Mouse (Mus musculus) CH12.LX (cell line): ENCODE results near the gene Itgb1bp1. TPM values are rescaled to one million over a fixed set of nuclear protein-coding genes. Genes with fewer than 3 reads are reported as not detected.
A peak's percentile ranks its signal among the peaks of the same experiment; 100 is the strongest.

Experiments used
- DNase-seq: peaks from one replicate; pipeline ENCODE4 v3.0.0-alpha.2; 2013; ENCODE audit errors: extremely low read depth
- H3K27ac ChIP-seq: 2 replicates; pipeline ENCODE4 v1.5.1; 2012; ENCODE audit warnings: low read depth, mild to moderate bottlenecking, control low read depth, moderate library complexity; ENCODE audit not compliant: insufficient read depth
- H3K27me3 ChIP-seq: replicated peaks from 2 replicates; pipeline ENCODE3; 2012; ENCODE audit warnings: inconsistent platforms
- H3K36me3 ChIP-seq, 2 experiments: replicated peaks in 1 of 2; 2 replicates each; pipeline versions ENCODE3 to v1.6.1; 2012; ENCODE audit warnings: inconsistent platforms in 1 of 2, low read length in 1 of 2, mild to moderate bottlenecking in 1 of 2, mixed read lengths in 1 of 2, moderate library complexity in 1 of 2; ENCODE audit not compliant: control insufficient read depth in 1 of 2, insufficient read depth in 1 of 2
- H3K4me1 ChIP-seq, 2 experiments: 2 replicates each; pipeline ENCODE4 v1.6.1; 2012; ENCODE audit warnings: inconsistent platforms in 1 of 2, moderate library complexity in 1 of 2; ENCODE audit not compliant: insufficient read depth in 2 of 2, control insufficient read depth in 1 of 2
- H3K4me2 ChIP-seq: 2 replicates; pipeline ENCODE4 v1.6.1; 2012; ENCODE audit warnings: low read depth, mild to moderate bottlenecking, control low read depth; ENCODE audit not compliant: poor library complexity, insufficient read depth, severe bottlenecking
- H3K4me3 ChIP-seq, 3 experiments: fragments of 150-350 bp in 1 of 3; sonication (generic) in 1 of 3; replicated peaks in 1 of 3; 2 replicates each; pipeline versions ENCODE3 to v1.5.1; 2011 to 2012; ENCODE audit warnings: low read depth in 2 of 3, low read length in 2 of 3, mild to moderate bottlenecking in 2 of 3, moderate library complexity in 2 of 3, control low read depth in 1 of 3, improper control_type of control experiment in 1 of 3, inconsistent platforms in 1 of 3, mixed read lengths in 1 of 3; ENCODE audit not compliant: poor library complexity in 1 of 3
- H3K79me2 ChIP-seq: replicated peaks from 2 replicates; pipeline ENCODE4 v1.6.1; 2012; ENCODE audit warnings: mild to moderate bottlenecking, moderate library complexity; ENCODE audit not compliant: control insufficient read depth, poor library complexity, insufficient read depth, severe bottlenecking; ENCODE audit errors: extremely low read depth
- H3K9ac ChIP-seq: 2 replicates; pipeline ENCODE4 v1.6.1; 2012; ENCODE audit warnings: low read depth, mild to moderate bottlenecking, control low read depth, moderate library complexity; ENCODE audit not compliant: insufficient read depth
- H3K9me3 ChIP-seq: replicated peaks from 2 replicates; pipeline ENCODE3; 2012; ENCODE audit warnings: low read length, inconsistent platforms, mixed read lengths
- BHLHE40 ChIP-seq: IDR thresholded peaks from 2 replicates; pipeline ENCODE4 v1.6.1; 2011; ENCODE audit warnings: mild to moderate bottlenecking, low read depth, low read length, improper control_type of control experiment
- CHD1 ChIP-seq: IDR thresholded peaks from 2 replicates; pipeline ENCODE4 v1.6.1; 2012; ENCODE audit warnings: low read depth, low read length, improper control_type of control experiment, inconsistent platforms
- CHD2 ChIP-seq: IDR thresholded peaks from 2 replicates; pipeline ENCODE4 v1.6.1; 2011; ENCODE audit warnings: low read length, improper control_type of control experiment
- CTCF ChIP-seq, 2 experiments: IDR thresholded peaks in 1 of 2; conservative IDR thresholded peaks in 1 of 2; 2 replicates each; pipeline ENCODE4 v1.5.1; 2011 to 2012; ENCODE audit warnings: low read depth in 2 of 2, low read length in 2 of 2, improper control_type of control experiment in 1 of 2, inconsistent platforms in 1 of 2, mild to moderate bottlenecking in 1 of 2, moderate library complexity in 1 of 2
- E2F4 ChIP-seq: IDR thresholded peaks from 2 replicates; pipeline ENCODE4 v1.6.1; 2011; ENCODE audit warnings: low read depth, low read length, improper control_type of control experiment; ENCODE audit not compliant: insufficient replicate concordance
- ELF1 ChIP-seq: IDR thresholded peaks from 2 replicates; pipeline ENCODE4 v1.6.1; 2014; ENCODE audit warnings: low read depth, mild to moderate bottlenecking, inconsistent platforms, low read length, improper control_type of control experiment
- EP300 ChIP-seq: IDR thresholded peaks from 2 replicates; pipeline ENCODE4 v1.6.1; 2011; ENCODE audit warnings: low read length, improper control_type of control experiment
- ETS1 ChIP-seq: conservative IDR thresholded peaks from 2 replicates; pipeline ENCODE4 v1.6.1; 2012; ENCODE audit warnings: low read depth, mild to moderate bottlenecking, inconsistent platforms, low read length, improper control_type of control experiment, moderate library complexity
- GABPA ChIP-seq: IDR thresholded peaks from 2 replicates; pipeline ENCODE4 v1.6.1; 2012; ENCODE audit warnings: low read depth, low read length, improper control_type of control experiment, inconsistent platforms; ENCODE audit not compliant: insufficient replicate concordance
- HCFC1 ChIP-seq: IDR thresholded peaks from 2 replicates; pipeline ENCODE4 v1.6.1; 2012; ENCODE audit warnings: low read depth, mild to moderate bottlenecking, inconsistent platforms, low read length, improper control_type of control experiment
- IRF4 ChIP-seq: IDR thresholded peaks from 2 replicates; pipeline ENCODE4 v1.6.1; 2014; ENCODE audit warnings: low read depth, mild to moderate bottlenecking, inconsistent platforms, low read length, improper control_type of control experiment
- JUN ChIP-seq: IDR thresholded peaks from 2 replicates; pipeline ENCODE4 v1.6.1; 2011; ENCODE audit warnings: low read depth, mild to moderate bottlenecking, low read length, improper control_type of control experiment, moderate library complexity; ENCODE audit not compliant: insufficient read depth
- JUND ChIP-seq: conservative IDR thresholded peaks from 2 replicates; pipeline ENCODE4 v1.6.1; 2011; ENCODE audit warnings: low read depth, low read length, improper control_type of control experiment
- KAT2A ChIP-seq: IDR thresholded peaks from 2 replicates; pipeline ENCODE4 v1.6.1; 2012; ENCODE audit warnings: low read length, improper control_type of control experiment, inconsistent platforms; ENCODE audit not compliant: insufficient replicate concordance
- MAFK ChIP-seq: IDR thresholded peaks from 2 replicates; pipeline ENCODE4 v1.6.1; 2011; ENCODE audit warnings: low read length, improper control_type of control experiment; ENCODE audit not compliant: insufficient replicate concordance
- MAX ChIP-seq: IDR thresholded peaks from 2 replicates; pipeline ENCODE4 v1.6.1; 2011; ENCODE audit warnings: low read length, improper control_type of control experiment
- MAZ ChIP-seq: IDR thresholded peaks from 2 replicates; pipeline ENCODE4 v1.6.1; 2012; ENCODE audit warnings: low read depth, mild to moderate bottlenecking, inconsistent platforms, low read length, improper control_type of control experiment, moderate library complexity
- MXI1 ChIP-seq: IDR thresholded peaks from 2 replicates; pipeline ENCODE4 v1.6.1; 2011; ENCODE audit warnings: mild to moderate bottlenecking, low read depth, low read length, improper control_type of control experiment
- MYC ChIP-seq: IDR thresholded peaks from 2 replicates; pipeline ENCODE4 v1.6.1; 2011; ENCODE audit warnings: low read depth, mild to moderate bottlenecking, improper control_type of control experiment, low read length
- NELFE ChIP-seq: IDR thresholded peaks from 2 replicates; pipeline ENCODE4 v1.6.1; 2011; ENCODE audit warnings: low read depth, low read length, improper control_type of control experiment
- NRF1 ChIP-seq: IDR thresholded peaks from 2 replicates; pipeline ENCODE4 v1.6.1; 2014; ENCODE audit warnings: low read depth, mild to moderate bottlenecking, inconsistent platforms, low read length, improper control_type of control experiment, moderate library complexity
- PAX5 ChIP-seq: IDR thresholded peaks from 2 replicates; pipeline ENCODE4 v1.6.1; 2012; ENCODE audit warnings: low read length, inconsistent platforms, mixed read lengths
- POLR2A ChIP-seq: IDR thresholded peaks from 2 replicates; pipeline ENCODE4 v1.6.1; 2011; ENCODE audit warnings: low read depth, mild to moderate bottlenecking, improper control_type of control experiment, low read length
- POLR2AphosphoS2 ChIP-seq: IDR thresholded peaks from 2 replicates; pipeline ENCODE4 v1.6.1; 2011; ENCODE audit warnings: low read depth, low read length, improper control_type of control experiment
- RAD21 ChIP-seq: IDR thresholded peaks from 2 replicates; pipeline ENCODE4 v1.6.1; 2011; ENCODE audit warnings: low read depth, mild to moderate bottlenecking, low read length, improper control_type of control experiment, moderate library complexity
- RCOR1 ChIP-seq: conservative IDR thresholded peaks from 2 replicates; pipeline ENCODE4 v1.6.1; 2012; ENCODE audit warnings: low read depth, mild to moderate bottlenecking, inconsistent platforms, low read length, improper control_type of control experiment
- SIN3A ChIP-seq: IDR thresholded peaks from 2 replicates; pipeline ENCODE4 v1.6.1; 2012; ENCODE audit warnings: low read length, improper control_type of control experiment, inconsistent platforms
- SMC3 ChIP-seq: IDR thresholded peaks from 2 replicates; pipeline ENCODE4 v1.6.1; 2011; ENCODE audit warnings: low read depth, low read length, improper control_type of control experiment
- TBP ChIP-seq: conservative IDR thresholded peaks from 2 replicates; pipeline ENCODE4 v1.6.1; 2011; ENCODE audit warnings: low read depth, low read length, improper control_type of control experiment
- TCF12 ChIP-seq: IDR thresholded peaks from 2 replicates; pipeline ENCODE4 v1.6.1; 2014; ENCODE audit warnings: low read depth, mild to moderate bottlenecking, inconsistent platforms, low read length, improper control_type of control experiment
- UBTF ChIP-seq: IDR thresholded peaks from 2 replicates; pipeline ENCODE4 v1.6.1; 2012; ENCODE audit warnings: low read depth, mild to moderate bottlenecking, inconsistent platforms, low read length, improper control_type of control experiment, moderate library complexity
- USF1 ChIP-seq: IDR thresholded peaks from 2 replicates; pipeline ENCODE4 v1.6.1; 2014; ENCODE audit warnings: low read depth, mild to moderate bottlenecking, inconsistent platforms, low read length, improper control_type of control experiment
- USF2 ChIP-seq: conservative IDR thresholded peaks from 2 replicates; pipeline ENCODE4 v1.6.1; 2011; ENCODE audit warnings: low read depth, low read length, improper control_type of control experiment
- ZC3H11A ChIP-seq: IDR thresholded peaks from 2 replicates; pipeline ENCODE4 v1.6.1; 2012; ENCODE audit warnings: low read depth, mild to moderate bottlenecking, inconsistent platforms, low read length, improper control_type of control experiment
- ZKSCAN1 ChIP-seq: IDR thresholded peaks from 2 replicates; pipeline ENCODE4 v1.6.1; 2012; ENCODE audit warnings: low read depth, inconsistent platforms, low read length, improper control_type of control experiment, borderline replicate concordance
- ZMIZ1 ChIP-seq: IDR thresholded peaks from 2 replicates; pipeline ENCODE4 v1.6.1; 2012; ENCODE audit warnings: low read depth, mild to moderate bottlenecking, inconsistent platforms, low read length, improper control_type of control experiment
- ZNF384 ChIP-seq: IDR thresholded peaks from 2 replicates; pipeline ENCODE4 v1.6.1; 2012; ENCODE audit warnings: low read depth, low read length, improper control_type of control experiment, inconsistent platforms
- dilution Hi-C: fragments of 300-500 bp; cut with MboI; formaldehyde crosslinking; loops from 2 replicates; pipeline ENCODE4 v1.14.3; 2020; ENCODE audit warnings: low sequenced_read_pairs; ENCODE audit not compliant: extremely low pct_unique_long_range_greater_than_20kb, extremely low pct_ligation_motif_present
- in situ Hi-C: fragments of 300-500 bp; cut with MboI; formaldehyde crosslinking; loops from 3 replicates; pipeline ENCODE4 v1.14.3; 2019; ENCODE audit warnings: low sequenced_read_pairs, low pct_ligation_motif_present, low pct_unique_long_range_greater_than_20kb, mixed read lengths
- polyA plus RNA-seq: library from polyadenylated mRNA; unstranded; fragments of >175 nt; gene quantifications from 2 replicates; pipeline ENCODE4 v1.2.1, GENCODE M21; 2012; ENCODE audit warnings: low read depth; ENCODE audit not compliant: insufficient read length
- total RNA-seq, 2 experiments: library from RNA; depleted of rRNA; stranded (reverse); fragments of 300-350 nt in 1 of 2; fragments of >200 nt in 1 of 2; gene quantifications; 2 replicates each; pipeline ENCODE4 v1.2.3; 2012 to 2014

The Itgb1bp1 gene
- total and polyA plus RNA-seq, 3 experiments = 37.7 to 77.5 (median 57.9) TPM

DNA sequence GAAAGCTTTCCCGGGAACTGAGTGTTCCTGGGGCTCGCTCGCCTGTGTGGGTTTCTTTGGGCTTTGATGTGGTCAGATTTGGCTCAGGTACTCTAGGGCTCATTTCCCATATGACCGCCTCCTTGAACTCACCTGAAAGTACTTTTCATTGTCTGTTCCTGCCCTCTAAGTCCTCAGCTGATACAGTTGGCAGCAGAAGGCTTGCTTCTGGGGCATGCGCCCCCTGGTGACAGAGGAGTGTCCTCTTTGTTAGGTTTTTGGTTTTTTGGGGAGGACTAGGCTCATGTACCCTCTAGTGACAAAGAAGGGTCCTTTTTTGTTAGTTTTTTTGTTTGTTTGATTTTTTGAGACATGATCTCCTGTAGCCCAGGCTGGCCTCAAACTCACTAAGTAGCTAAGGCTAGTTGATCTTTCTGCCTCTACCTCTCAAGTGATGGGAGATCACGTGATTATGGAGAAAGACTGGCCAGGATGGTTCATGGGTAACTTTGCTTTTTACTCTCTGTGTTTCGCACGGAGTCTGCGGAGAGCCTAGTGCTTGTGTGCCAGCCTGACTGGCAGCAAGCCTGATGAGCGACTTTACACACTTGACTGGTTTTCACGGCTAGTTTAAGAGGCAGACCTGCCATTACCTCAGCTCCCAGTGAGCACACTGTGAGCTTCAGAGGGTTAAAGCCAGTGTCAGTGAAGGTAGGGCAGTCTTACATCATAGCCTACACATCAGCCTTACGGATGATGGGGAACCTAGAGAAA is 32.2 kb upstream of the Itgb1bp1 start:
- dilution Hi-C loops = no loop called here
- Histone ChIP-seq H3K27me3 (no peaks in the 10 kb centered on the region), H3K9ac (no peak overlapping the region), H3K79me2 (peaks cover 9% of the 10 kb centered on the region), H3K27ac (no peak overlapping the region), H3K4me2 (peak overlapping the region; percentile 89; the same call in 1 of the 2 replicates), H3K4me1 (peaks cover 3 to 25% of the 10 kb centered on the region in 2 experiments), H3K36me3 (peaks cover 57 to 76% of the 10 kb centered on the region in 2 experiments), H3K4me3 (no peak overlapping the region), H3K9me3 (no peaks in the 10 kb centered on the region)
- in situ Hi-C loops = no loop called here
- TF ChIP-seq IRF4 (no peak; the same call in 1 of the 2 replicates), UBTF (no peak), ZC3H11A (no peak), ELF1 (no peak), TBP (no peak), SIN3A (peak; percentile 48; the same call in 1 of the 2 replicates), NELFE (no peak; the same call in 1 of the 2 replicates), CTCF (conservative IDR thresholded peaks at IDR 0.05 in 1 of 2, IDR thresholded peaks at IDR 0.05 in 1 of 2; ENCODE audit: low read depth in 2 of 2, low read length in 2 of 2) (peak; percentile 69 to 90), MYC (no peak), POLR2A (no peak), USF1 (no peak), CHD2 (no peak), JUND (no peak), EP300 (no peak), NRF1 (0 out of 2 replicates have a peak, but pooled peaks have one; percentile 30), E2F4 (no peak), GABPA (no peak), SMC3 (peak; percentile 75), MAZ (no peak), POLR2AphosphoS2 (no peak), MXI1 (no peak), ZMIZ1 (no peak), KAT2A (no peak), ZKSCAN1 (no peak), USF2 (no peak), RAD21 (peak; percentile 48), HCFC1 (no peak), ETS1 (no peak), CHD1 (no peak), ZNF384 (no peak), MAFK (no peak), TCF12 (no peak), JUN (no peak), RCOR1 (no peak), MAX (no peak), PAX5 (no peak), BHLHE40 (no peak)
- peak; percentile 83 for DNase-seq
